Mouse (Mus musculus) gastrocnemius, postnatal 36 days (tissue): Measurements from ENCODE around the gene H2al1n. TPM values are rescaled to one million over a fixed set of nuclear protein-coding genes. Genes with fewer than 3 reads are reported as not detected.
A peak's percentile ranks its signal among the peaks of the same experiment; 100 is the strongest.
"Not testable (repeated sequence)": the region's sequence is repeated elsewhere in the genome, so short reads cannot be mapped to it uniquely, and the experiment has no call there.

Source experiments
- DNase-seq, 2 experiments: peaks; one replicate each; pipeline ENCODE4 v3.0.0; 2022
- intact Hi-C: fragments of 180-260 bp; cut with DNase I; formaldehyde crosslinking; loops from one replicate; pipeline ENCODE4 v1.15.1; 2025
- long read RNA-seq, 2 experiments: library from polyadenylated mRNA; stranded (forward); transcript quantifications; one replicate each; pipeline ENCODE4 v2.0.0; 2021
- total RNA-seq, 2 experiments: library from RNA; stranded (reverse); gene quantifications; 2 replicates each; pipeline ENCODE4 v1.2.3; 2021

H2al1n gene
- not detected for total RNA-seq
- long read RNA-seq, experiment 1: 0 reads
- long read RNA-seq, experiment 2: 0 reads

- DNase-seq, intact Hi-C loops: not testable (repeated sequence)
Measured at GRCm38 (mm10) chrX:14210848-14211247, at the start of gene H2al1n. H2al1n (plus strand) TSS chrX:14211148.

- DNase-seq: no peak
- intact Hi-C loops: no loop called here
Measured at GRCm38 (mm10) chrX:14199284-14199683, 11.7 kb upstream of the H2al1n start.

GRCm38 (mm10) chrX:14206112-14206875 is 4.7 kb upstream of the H2al1n start:
- intact Hi-C loops: no loop called here
- no peak for DNase-seq

GRCm38 (mm10) chrX:14229218-14229617 is 18.3 kb downstream of the H2al1n start:
- intact Hi-C loops: no loop called here
- peak; percentile 15 to 30 for DNase-seq

GRCm38 (mm10) chrX:14259597-14260239 is 48.8 kb downstream of the H2al1n start:
- intact Hi-C loops: no loop called here

More at GRCm38 (mm10) chrX:14259597-14260239, 48.8 kb downstream of the H2al1n start:
- no peak for DNase-seq
